ENCODE assay signal across 31 mouse cellular contexts in the genomic region with DNA sequence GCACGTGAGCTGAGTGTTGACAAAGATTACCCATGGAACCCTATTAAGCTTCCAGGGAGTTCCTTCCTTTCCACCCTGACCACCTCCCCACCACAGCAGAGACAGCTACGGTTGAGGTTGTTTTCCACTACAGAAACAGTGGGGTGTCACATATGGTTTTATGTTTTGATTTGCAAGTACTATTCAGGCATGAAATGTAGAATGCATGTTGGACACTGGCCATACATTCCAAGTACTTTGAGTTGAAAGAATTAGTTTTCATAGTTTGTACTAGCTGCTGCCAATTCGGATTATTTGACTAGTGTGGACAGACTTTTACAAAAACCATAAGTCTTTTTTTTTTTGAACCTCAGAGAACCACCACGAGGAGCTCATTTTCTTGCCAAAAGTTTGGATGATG. TPM values are rescaled to one million over a fixed set of nuclear protein-coding genes. Genes with fewer than 3 reads are reported as not detected.
DNase-seq lines count a peak whose midpoint lies in the region; ATAC-seq and TF ChIP-seq lines count a peak whose summit lies in the region.
"Had no signal": no experiment of that assay in that cellular context is flagged by ENCODE, and none has a peak within 500 bp of the region (broad histone marks: within the 10 kb centered on the region; RNA-seq: fewer than 3 reads in every experiment).

No protein-coding gene starts in this region.

- peak; percentile 47 for DNase-seq in kidney, postnatal 0 days (ENCODE audit: low spot score)
- DNase-seq in kidney, adult 2 months = no peak
- DNase-seq in 3T3-L1 (ENCODE audit: low read depth, low spot score) = peak; percentile 25
- peak; percentile 31 for DNase-seq in Muller cell, postnatal 12 days (ENCODE audit: inconsistent ontology term)
- peak; percentile 97 for DNase-seq in embryonic facial prominence, embryonic 14.5 days (ENCODE audit: low spot score)
- DNase-seq in forebrain, postnatal 0 days = no peak
- no peak for DNase-seq in layer of hippocampus, postnatal 14 days (ENCODE audit: low spot score in 2 of 2)
- DNase-seq: adrenal gland, adult 2 months; adrenal gland, postnatal 14 days; cerebellum, adult 11-12 months; cerebellum, adult 8-10 months; cerebellum, postnatal 10 days; cerebellum, postnatal 36 days; embryo, embryonic 11 days; gastrocnemius, postnatal 10 days; gastrocnemius, postnatal 36 days; heart, postnatal 10 days; heart, postnatal 36 days; kidney, adult 11 months had no signal

- H3K9me3 ChIP-seq in kidney, postnatal 0 days (replicated peaks; ENCODE audit: low read length) = no peaks in the 10 kb centered on the region
- H3K9me3 ChIP-seq in embryonic facial prominence, embryonic 14.5 days (ENCODE audit: control insufficient read depth, low read length) = no peaks in the 10 kb centered on the region
- no peaks in the 10 kb centered on the region for H3K9me3 ChIP-seq in forebrain, postnatal 0 days (ENCODE audit: low read length)
- H3K9me3 ChIP-seq: forebrain, embryonic 13.5 days; heart, embryonic 15.5 days; hindbrain, embryonic 10.5 days; hindbrain, embryonic 13.5 days; intestine, embryonic 15.5 days had no signal

- no peak overlapping the region for H3K27ac ChIP-seq in kidney, postnatal 0 days
- no peak overlapping the region for H3K27ac ChIP-seq in kidney, adult 2 months (ENCODE audit: insufficient read depth, low read depth, low read length)
- H3K27ac ChIP-seq in embryonic facial prominence, embryonic 14.5 days (replicated peaks; ENCODE audit: low read depth, low read length) = no peak overlapping the region; the same call in 1 of the 2 replicates
- H3K27ac ChIP-seq in forebrain, postnatal 0 days (ENCODE audit: low read depth, low read length) = no peak overlapping the region
- H3K27ac ChIP-seq: forebrain, embryonic 10.5 days; forebrain, embryonic 13.5 days; heart, embryonic 15.5 days; hindbrain, embryonic 10.5 days; hindbrain, embryonic 13.5 days; intestine, embryonic 15.5 days had no signal

- 73% methylated on average over 4 of the region's 4 CpGs for WGBS in kidney, postnatal 0 days
- 61% methylated on average over 4 of the region's 4 CpGs for WGBS in kidney, adult 2 months
- WGBS in embryonic facial prominence, embryonic 14.5 days = 31% methylated on average over 4 of the region's 4 CpGs
- WGBS in forebrain, postnatal 0 days = 64% methylated on average over 4 of the region's 4 CpGs

- ATAC-seq in kidney, postnatal 0 days (replicated peaks; ENCODE audit: low FRiP score, low read depth) = no peak
- ATAC-seq in embryonic facial prominence, embryonic 14.5 days (ENCODE audit: low read depth) = peak; percentile 83
- ATAC-seq in forebrain, postnatal 0 days = no peak
- ATAC-seq: forebrain, embryonic 13.5 days; hindbrain, embryonic 16.5 days; intestine, embryonic 15.5 days had no signal

- H3K27me3 ChIP-seq in kidney, postnatal 0 days (ENCODE audit: insufficient read depth, low read length) = no peaks in the 10 kb centered on the region
- no peaks in the 10 kb centered on the region for H3K27me3 ChIP-seq in kidney, adult 2 months (replicated peaks; ENCODE audit: control insufficient read depth, insufficient read depth, low read length)
- H3K27me3 ChIP-seq in embryonic facial prominence, embryonic 14.5 days (replicated peaks; ENCODE audit: control insufficient read depth, insufficient read depth, low read length) = no peaks in the 10 kb centered on the region
- no peaks in the 10 kb centered on the region for H3K27me3 ChIP-seq in forebrain, postnatal 0 days (ENCODE audit: insufficient read depth, low read length)
- H3K27me3 ChIP-seq: forebrain, embryonic 13.5 days; heart, embryonic 12.5 days; heart, embryonic 15.5 days; hindbrain, embryonic 13.5 days; intestine, embryonic 15.5 days had no signal

- no peak overlapping the region for H3K4me2 ChIP-seq in kidney, postnatal 0 days (ENCODE audit: low read length)
- no peak overlapping the region for H3K4me2 ChIP-seq in embryonic facial prominence, embryonic 14.5 days (ENCODE audit: low read depth, low read length)
- no peak overlapping the region for H3K4me2 ChIP-seq in forebrain, postnatal 0 days (ENCODE audit: low read depth)
- H3K4me2 ChIP-seq: forebrain, embryonic 13.5 days; heart, embryonic 12.5 days; heart, embryonic 15.5 days; hindbrain, embryonic 13.5 days; intestine, embryonic 15.5 days had no signal

- no peak overlapping the region for H3K9ac ChIP-seq in kidney, postnatal 0 days (ENCODE audit: low read depth, low read length)
- no peak overlapping the region for H3K9ac ChIP-seq in embryonic facial prominence, embryonic 14.5 days (ENCODE audit: low read depth, low read length)
- no peak overlapping the region for H3K9ac ChIP-seq in forebrain, postnatal 0 days
- H3K9ac ChIP-seq: forebrain, embryonic 13.5 days; heart, embryonic 12.5 days; heart, embryonic 15.5 days; hindbrain, embryonic 13.5 days; intestine, embryonic 15.5 days had no signal

- TF ChIP-seq POLR2A in kidney, adult 2 months (IDR thresholded peaks at IDR 0.05; ENCODE audit: low read depth, low read length) = no peak

- TF ChIP-seq CTCF in kidney, postnatal 0 days (IDR thresholded peaks at IDR 0.05; ENCODE audit: low read depth) = no peak
- no peak for TF ChIP-seq CTCF in kidney, adult 2 months (conservative IDR thresholded peaks at IDR 0.05; ENCODE audit: insufficient read depth, insufficient read length, low read depth, low read length)
- TF ChIP-seq CTCF in forebrain, postnatal 0 days (IDR thresholded peaks at IDR 0.05; ENCODE audit: low read depth) = no peak

- 0 out of 2 replicates have a peak, but pooled peaks cover 9% of the 10 kb centered on the region for H3K36me3 ChIP-seq in kidney, postnatal 0 days (ENCODE audit: insufficient read depth, low read length)
- peaks cover 4% of the 10 kb centered on the region for H3K36me3 ChIP-seq in kidney, adult 2 months (ENCODE audit: control insufficient read depth, insufficient read depth, low read length)
- peaks cover 24% of the 10 kb centered on the region for H3K36me3 ChIP-seq in embryonic facial prominence, embryonic 14.5 days (ENCODE audit: control insufficient read depth, insufficient read depth, low read length)
- 0 out of 2 replicates have a peak, but pooled peaks cover 3% of the 10 kb centered on the region for H3K36me3 ChIP-seq in forebrain, postnatal 0 days (ENCODE audit: insufficient read depth)

- H3K4me1 ChIP-seq in kidney, postnatal 0 days (replicated peaks; ENCODE audit: insufficient read depth, low read length) = no peaks in the 10 kb centered on the region
- H3K4me1 ChIP-seq in kidney, adult 2 months (ENCODE audit: control insufficient read depth, insufficient read depth, low read length) = no peaks in the 10 kb centered on the region
- H3K4me1 ChIP-seq in embryonic facial prominence, embryonic 14.5 days (ENCODE audit: control insufficient read depth, insufficient read depth, low read length) = no peaks in the 10 kb centered on the region
- no peaks in the 10 kb centered on the region for H3K4me1 ChIP-seq in forebrain, postnatal 0 days (ENCODE audit: insufficient read depth)
- H3K4me1 ChIP-seq: forebrain, embryonic 10.5 days; forebrain, embryonic 13.5 days; heart, embryonic 12.5 days; heart, embryonic 15.5 days; hindbrain, embryonic 10.5 days; hindbrain, embryonic 13.5 days; intestine, embryonic 15.5 days had no signal

- H3K4me3 ChIP-seq in kidney, postnatal 0 days (replicated peaks; ENCODE audit: low read depth, low read length) = no peak overlapping the region
- H3K4me3 ChIP-seq in kidney, adult 2 months (ENCODE audit: insufficient read depth, low read depth, low read length) = no peak overlapping the region
- H3K4me3 ChIP-seq in embryonic facial prominence, embryonic 14.5 days (ENCODE audit: low read depth, low read length) = no peak overlapping the region
- no peak overlapping the region for H3K4me3 ChIP-seq in forebrain, postnatal 0 days (ENCODE audit: low read depth, low read length)
- H3K4me3 ChIP-seq: forebrain, embryonic 10.5 days; forebrain, embryonic 13.5 days; heart, embryonic 12.5 days; heart, embryonic 15.5 days; hindbrain, embryonic 10.5 days; hindbrain, embryonic 13.5 days; intestine, embryonic 15.5 days had no signal

RNA-seq across cellular contexts. Expression of a gene that starts 10.5 kb away (rescaled TPM):
- polyA plus RNA-seq in kidney, postnatal 0 days (2015; fragmentation: Nextera tagmentation; extraction: Ambion mirVana) = 22.3 and 23.5 TPM in 2 replicates
- polyA plus RNA-seq in kidney, adult 2 months (2012; rRNA removed) = 5.5 and 6.6 TPM in 2 replicates
- polyA plus RNA-seq in embryonic facial prominence, embryonic 14.5 days (2014; fragmentation: Nextera tagmentation; extraction: Ambion mirVana) = 21.9 and 30.0 TPM in 2 replicates
- 26.9 and 33.6 TPM in 2 replicates for total RNA-seq in forebrain, postnatal 0 days (2014; rRNA removed)
- 17.2 and 20.3 TPM in 2 replicates for polyA plus RNA-seq in forebrain, postnatal 0 days (2015; fragmentation: Nextera tagmentation; extraction: Ambion mirVana)
- 10 to 100 TPM; 24.7 to 29.0 TPM for total RNA-seq in layer of hippocampus, postnatal 14 days (2021)

RNA-seq across cellular contexts. Expression of a gene that starts 10.8 kb away (rescaled TPM):
- 16.5 and 17.9 TPM in 2 replicates for polyA plus RNA-seq in kidney, postnatal 0 days (2015; fragmentation: Nextera tagmentation; extraction: Ambion mirVana)
- 8.7 and 9.7 TPM in 2 replicates for polyA plus RNA-seq in kidney, adult 2 months (2012; rRNA removed)
- polyA plus RNA-seq in embryonic facial prominence, embryonic 14.5 days (2014; fragmentation: Nextera tagmentation; extraction: Ambion mirVana) = 12.1 and 13.3 TPM in 2 replicates
- total RNA-seq in forebrain, postnatal 0 days (2014; rRNA removed) = 3.1 and 3.3 TPM in 2 replicates
- polyA plus RNA-seq in forebrain, postnatal 0 days (2015; fragmentation: Nextera tagmentation; extraction: Ambion mirVana) = 2.8 and 3.1 TPM in 2 replicates
- total RNA-seq in layer of hippocampus, postnatal 14 days (2021) = 1 to 10 TPM; 1.8 to 2.1 TPM

RNA-seq across cellular contexts. Expression of a gene that starts 59.5 kb away (rescaled TPM):
- polyA plus RNA-seq in kidney, postnatal 0 days (2015; fragmentation: Nextera tagmentation; extraction: Ambion mirVana) = 0.41 and 0.66 TPM in 2 replicates
- not detected in 2 replicates for polyA plus RNA-seq in kidney, adult 2 months (2012; rRNA removed)
- polyA plus RNA-seq in embryonic facial prominence, embryonic 14.5 days (2014; fragmentation: Nextera tagmentation; extraction: Ambion mirVana) = 0.56 and 0.61 TPM in 2 replicates
- not detected in 2 replicates for total RNA-seq in forebrain, postnatal 0 days (2014; rRNA removed)
- polyA plus RNA-seq in forebrain, postnatal 0 days (2015; fragmentation: Nextera tagmentation; extraction: Ambion mirVana) = 0.25 TPM in 1 of 2 replicates, not detected in the other
- total RNA-seq in layer of hippocampus, postnatal 14 days (2021) = not detected
- total RNA-seq: adrenal gland, adult 2 months; adrenal gland, postnatal 14 days; adrenal gland, postnatal 4 days; gastrocnemius, adult 18-20 months; gastrocnemius, postnatal 10 days; gastrocnemius, postnatal 36 days; granulocyte monocyte progenitor cell, adult 5-6 weeks; heart, postnatal 10 days; heart, postnatal 36 days had no signal
- polyA plus RNA-seq: adrenal gland, adult 2 months; cortical plate, adult 2 months had no signal

Comparison
In these comparisons a context has a peak if more than half of its experiments do, and no peak if none do; other contexts are left out.
1. DNase-seq: peak in kidney, postnatal 0 days (single experiment), 3T3-L1 (single experiment), Muller cell, postnatal 12 days (single experiment) and embryonic facial prominence, embryonic 14.5 days (single experiment); none in kidney, adult 2 months (single experiment), forebrain, postnatal 0 days (single experiment) and layer of hippocampus, postnatal 14 days (0 of 2).